Mouse (Mus musculus): ENCODE data around the gene Appl2.

The Appl2 gene

GRCm38 (mm10) chr10:83565449-83566441 is 82.8 kb downstream of the Appl2 start:
- no peak for DNase-seq (ENCODE audit: low spot score in 2 of 2)

GRCm38 (mm10) chr10:83563005-83563404 is 85.5 kb downstream of the Appl2 start:
- no peak for DNase-seq (ENCODE audit: low spot score in 2 of 2)

Data from heart, adult 9 months (tissue).